In genomic region chr7:128531929-128532328, GRCm38 (mm10) we compare ENCODE assay signal across 8 mouse cellular contexts. TPM values are rescaled to one million over a fixed set of nuclear protein-coding genes. Genes with fewer than 3 reads are reported as not detected.
DNase-seq lines count a peak whose midpoint lies in the region; ATAC-seq lines count a peak whose summit lies in the region.

No protein-coding gene starts in this region.

- 0 out of 2 replicates have a peak overlapping the region, but pooled peaks have one; percentile 23 for H3K27ac ChIP-seq in hindbrain, embryonic 12.5 days
- no peak overlapping the region for H3K27ac ChIP-seq in hindbrain, embryonic 14.5 days
- H3K27ac ChIP-seq in brown adipose tissue, adult 24 weeks (replicated peaks; ENCODE audit: low read depth, low read length): peak overlapping the region; percentile 65

- no peak overlapping the region for H3K4me2 ChIP-seq in hindbrain, embryonic 12.5 days (replicated peaks)
- no peak overlapping the region for H3K4me2 ChIP-seq in hindbrain, embryonic 14.5 days (replicated peaks)

- intact Hi-C loops in left cerebral cortex, postnatal 25 days (cut with DNase I): no loop called here

- no peak for ATAC-seq in hindbrain, embryonic 12.5 days (ENCODE audit: low FRiP score)
- no peak for ATAC-seq in hindbrain, embryonic 14.5 days (ENCODE audit: low FRiP score)

- 73% methylated on average over 6 of the region's 6 CpGs for WGBS in hindbrain, embryonic 12.5 days
- WGBS in hindbrain, embryonic 14.5 days: 59% methylated on average over 6 of the region's 6 CpGs

- DNase-seq in hindbrain, embryonic 14.5 days (ENCODE audit: low spot score): no peak
- peak; percentile 88 for DNase-seq in 416B (ENCODE audit: low read depth)
- peak; percentile 83 to 88 for DNase-seq in heart, adult 18-20 months
- peak; percentile 33 to 72 for DNase-seq in left cerebral cortex, postnatal 25 days (ENCODE audit: low spot score in 2 of 2)
- DNase-seq in right cerebral cortex, postnatal 25 days: peak; percentile 58
- no peak for DNase-seq in T-cell, adult 2 months (ENCODE audit: low spot score)

- no peaks in the 10 kb centered on the region for H3K36me3 ChIP-seq in hindbrain, embryonic 12.5 days
- H3K36me3 ChIP-seq in hindbrain, embryonic 14.5 days (replicated peaks; ENCODE audit: control insufficient read depth, insufficient read depth): no peaks in the 10 kb centered on the region

- H3K4me1 ChIP-seq in hindbrain, embryonic 12.5 days: peaks cover 55% of the 10 kb centered on the region
- H3K4me1 ChIP-seq in hindbrain, embryonic 14.5 days (replicated peaks; ENCODE audit: control insufficient read depth, insufficient read depth, low read length): peaks cover 65% of the 10 kb centered on the region
- peaks cover 60% of the 10 kb centered on the region for H3K4me1 ChIP-seq in brown adipose tissue, adult 24 weeks (ENCODE audit: control insufficient read depth, insufficient read depth, insufficient read length, low read length)

- H3K9me3 ChIP-seq in hindbrain, embryonic 12.5 days (replicated peaks): no peaks in the 10 kb centered on the region
- H3K9me3 ChIP-seq in hindbrain, embryonic 14.5 days (ENCODE audit: control insufficient read depth, low read length): no peaks in the 10 kb centered on the region

- no peak overlapping the region for H3K9ac ChIP-seq in hindbrain, embryonic 12.5 days
- H3K9ac ChIP-seq in hindbrain, embryonic 14.5 days: no peak overlapping the region

- no peak overlapping the region for H3K4me3 ChIP-seq in hindbrain, embryonic 12.5 days
- H3K4me3 ChIP-seq in hindbrain, embryonic 14.5 days (replicated peaks; ENCODE audit: low read length): no peak overlapping the region
- no peak overlapping the region for H3K4me3 ChIP-seq in brown adipose tissue, adult 24 weeks (ENCODE audit: insufficient read depth, low read depth, low read length)

- no peaks in the 10 kb centered on the region for H3K27me3 ChIP-seq in hindbrain, embryonic 12.5 days
- no peaks in the 10 kb centered on the region for H3K27me3 ChIP-seq in hindbrain, embryonic 14.5 days (ENCODE audit: control insufficient read depth, insufficient read depth, low read length)

RNA-seq across cellular contexts. Expression of gene Bag3, which starts 8.5 kb away (rescaled TPM):
- polyA plus RNA-seq in hindbrain, embryonic 12.5 days (2016; fragmentation: Nextera tagmentation; extraction: Ambion mirVana): 5.6 and 6.4 TPM in 2 replicates
- 2.9 and 3.4 TPM in 2 replicates for polyA plus RNA-seq in hindbrain, embryonic 14.5 days (2014; fragmentation: Nextera tagmentation; extraction: Ambion mirVana)
- 29.2 and 37.5 TPM in 2 replicates for polyA plus RNA-seq in brown adipose tissue, adult 24 weeks (2012; ENCODE audit: insufficient read depth, insufficient read length, missing spikeins)
- total RNA-seq in heart, adult 18-20 months (2021): 100 to 1,000 TPM; 298 to 330 TPM
- 1 to 10 TPM; 6.4 to 7.5 TPM for total RNA-seq in left cerebral cortex, postnatal 25 days (2021)

Comparison
In these comparisons a context has a peak if more than half of its experiments do, and no peak if none do; other contexts are left out.
1. DNase-seq: peak in 416B (single experiment), heart, adult 18-20 months (2 of 2), left cerebral cortex, postnatal 25 days (2 of 2) and right cerebral cortex, postnatal 25 days (single experiment); none in hindbrain, embryonic 14.5 days (single experiment) and T-cell, adult 2 months (single experiment).